Mouse (Mus musculus) embryo, embryonic 11 days (tissue): ENCODE results near the gene Ltf.

ENCODE experiments used
- DNase-seq: peaks from one replicate; pipeline ENCODE4 v3.0.0-alpha.2; 2015

The Ltf gene

GRCm38 (mm10) chr9:111042266-111042665 lies 23.2 kb downstream of the Ltf start:
- DNase-seq, result no peak

- DNase-seq, result no peak
Measured at GRCm38 (mm10) chr9:111046222-111046621, 27.2 kb downstream of the Ltf start.

- no peak for DNase-seq
Measured at GRCm38 (mm10) chr9:111047266-111047665, 28.2 kb downstream of the Ltf start.

- no peak for DNase-seq
Measured at GRCm38 (mm10) chr9:111048452-111048851, 29.4 kb downstream of the Ltf start.

- DNase-seq, result no peak
Measured at GRCm38 (mm10) chr9:111054923-111055322, 35.9 kb downstream of the Ltf start.

GRCm38 (mm10) chr9:111055800-111056518 lies 36.9 kb downstream of the Ltf start:
- DNase-seq, result no peak

- DNase-seq, result peak; percentile 14
Measured at GRCm38 (mm10) chr9:111056519-111056797, 37.4 kb downstream of the Ltf start.

- DNase-seq, result peak; percentile 44
Measured at GRCm38 (mm10) chr9:111056798-111057543, 37.9 kb downstream of the Ltf start, which contains the start of gene Ccrl2. Gene Ccrl2, minus strand, starts transcription at chr9:111057519.

GRCm38 (mm10) chr9:111057544-111058370 lies 38.7 kb downstream of the Ltf start:
- no peak for DNase-seq

- no peak for DNase-seq
Measured at GRCm38 (mm10) chr9:111058943-111059556, 40.0 kb downstream of the Ltf start.

GRCm38 (mm10) chr9:111062840-111063239 lies 43.8 kb downstream of the Ltf start:
- DNase-seq, result no peak

- DNase-seq, result no peak
Measured at GRCm38 (mm10) chr9:111067052-111067451, 48.0 kb downstream of the Ltf start.

- peak; percentile 66 for DNase-seq
Measured at GRCm38 (mm10) chr9:111070546-111070961, 51.5 kb downstream of the Ltf start.

- DNase-seq, result peak; percentile 54
Measured at GRCm38 (mm10) chr9:111072175-111072574, 53.1 kb downstream of the Ltf start.

- DNase-seq, result no peak
Measured at GRCm38 (mm10) chr9:111072971-111073370, 53.9 kb downstream of the Ltf start.

- DNase-seq, result peak; percentile 38
Measured at GRCm38 (mm10) chr9:111077745-111078144, 58.7 kb downstream of the Ltf start.

- DNase-seq, result no peak
Measured at GRCm38 (mm10) chr9:111080801-111081200, 61.7 kb downstream of the Ltf start.

- no peak for DNase-seq
Measured at GRCm38 (mm10) chr9:111081765-111082164, 62.7 kb downstream of the Ltf start.

GRCm38 (mm10) chr9:111085329-111085728 lies 66.3 kb downstream of the Ltf start:
- DNase-seq, result no peak

- no peak for DNase-seq
Measured at GRCm38 (mm10) chr9:111086137-111086536, 67.1 kb downstream of the Ltf start.

- DNase-seq, result no peak
Measured at GRCm38 (mm10) chr9:111086995-111087606, 68.0 kb downstream of the Ltf start.

GRCm38 (mm10) chr9:111087960-111088359 lies 68.9 kb downstream of the Ltf start:
- no peak for DNase-seq

- no peak for DNase-seq
Measured at GRCm38 (mm10) chr9:111088886-111089285, 69.8 kb downstream of the Ltf start.
